Mouse (Mus musculus) heart, embryonic 11.5 days (tissue): ENCODE results near the gene Insl6. TPM values are rescaled to one million over a fixed set of nuclear protein-coding genes. Genes with fewer than 3 reads are reported as not detected.

Experiments
- ATAC-seq: fragments of 200-750 bp; cut with Nextera tagmentation; replicated peaks from 2 replicates; pipeline ENCODE4 v1.8.0; 2017; ENCODE audit warnings: moderate library complexity; ENCODE audit not compliant: insufficient number of reproducible peaks, low FRiP score, low TSS enrichment
- H3K27ac ChIP-seq: fragments of 300-500 bp; sonication (generic); 2 replicates; pipeline ENCODE4 v1.5.1; 2014; ENCODE audit warnings: mild to moderate bottlenecking, low read depth, low read length
- H3K27me3 ChIP-seq: fragments of 300-500 bp; sonication (generic); 2 replicates; pipeline ENCODE4 v1.6.1; 2014; ENCODE audit warnings: mild to moderate bottlenecking, low read length, mixed read lengths; ENCODE audit not compliant: control insufficient read depth, insufficient read depth
- H3K36me3 ChIP-seq: fragments of 300-500 bp; sonication (generic); 2 replicates; pipeline ENCODE4 v1.6.1; 2014; ENCODE audit warnings: mild to moderate bottlenecking, low read length, moderate library complexity, mixed read lengths; ENCODE audit not compliant: control insufficient read depth, insufficient read depth
- H3K4me1 ChIP-seq: fragments of 300-500 bp; sonication (generic); 2 replicates; pipeline ENCODE4 v1.6.1; 2014; ENCODE audit warnings: low read length; ENCODE audit not compliant: control insufficient read depth, insufficient read depth
- H3K4me2 ChIP-seq: fragments of 300-500 bp; sonication (generic); 2 replicates; pipeline ENCODE4 v1.6.1; 2014; ENCODE audit warnings: mild to moderate bottlenecking, moderate library complexity
- H3K4me3 ChIP-seq: fragments of 300-500 bp; sonication (generic); 2 replicates; pipeline ENCODE4 v1.5.1; 2014; ENCODE audit warnings: low read depth, low read length
- H3K9ac ChIP-seq: fragments of 300-500 bp; sonication (generic); 2 replicates; pipeline ENCODE4 v1.6.1; 2014; ENCODE audit warnings: mild to moderate bottlenecking, low read depth, low read length, moderate library complexity
- H3K9me3 ChIP-seq: fragments of 300-500 bp; sonication (generic); replicated peaks from 2 replicates; pipeline ENCODE4 v1.6.1; 2016; ENCODE audit warnings: low read length; ENCODE audit not compliant: control insufficient read depth
- WGBS: fragments of 180-500 bp; shearing (Covaris S2); extraction: QIAGEN DNeasy Blood & Tissue Kit; methylation state at CpG from one replicate; pipeline ENCODE4 v1.1.7; 2014; ENCODE audit not compliant: insufficient replicate concordance; 5-methylcytosine and 5-hydroxymethylcytosine counted together
- polyA plus RNA-seq: library from polyadenylated mRNA; unstranded; fragments of >200 nt; fragmentation: Nextera tagmentation; extraction: Ambion mirVana; gene quantifications from 2 replicates; pipeline ENCODE4 v1.2.1, GENCODE M21; 2014

Gene Insl6
- polyA plus RNA-seq, 1 experiment from 2014 or later = 6.6 TPM

- no peaks in the 10 kb centered on the region for H3K27me3 ChIP-seq
- WGBS = 79% methylated on average over 8 of the region's 8 CpGs
- H3K4me1 ChIP-seq = no peaks in the 10 kb centered on the region
- no peak overlapping the region for H3K4me2 ChIP-seq
- H3K9ac ChIP-seq = no peak overlapping the region
- H3K9me3 ChIP-seq = no peaks in the 10 kb centered on the region
- no peak for ATAC-seq
- no peaks in the 10 kb centered on the region; the same call in 1 of the 2 replicates for H3K36me3 ChIP-seq
- H3K4me3 ChIP-seq = no peak overlapping the region
- H3K27ac ChIP-seq = no peak overlapping the region
Measured at GRCm38 (mm10) chr19:29287863-29288262, 37.3 kb downstream of the Insl6 start.

GRCm38 (mm10) chr19:29285451-29285869, 39.7 kb downstream of the Insl6 start:
- H3K4me3 ChIP-seq = no peak overlapping the region
- no peaks in the 10 kb centered on the region for H3K4me1 ChIP-seq
- WGBS = 43% methylated on average over 7 of the region's 7 CpGs
- no peak overlapping the region for H3K9ac ChIP-seq
- no peaks in the 10 kb centered on the region for H3K27me3 ChIP-seq
- H3K9me3 ChIP-seq = no peaks in the 10 kb centered on the region
- H3K27ac ChIP-seq = no peak overlapping the region
- ATAC-seq = no peak
- no peaks in the 10 kb centered on the region; the same call in 1 of the 2 replicates for H3K36me3 ChIP-seq
- no peak overlapping the region for H3K4me2 ChIP-seq

GRCm38 (mm10) chr19:29278944-29279587, 46.1 kb downstream of the Insl6 start:
- no peaks in the 10 kb centered on the region for H3K4me1 ChIP-seq
- H3K27ac ChIP-seq = no peak overlapping the region
- H3K27me3 ChIP-seq = no peaks in the 10 kb centered on the region
- no peak overlapping the region for H3K4me2 ChIP-seq
- ATAC-seq = no peak
- peaks cover 4% of the 10 kb centered on the region; the same call in 1 of the 2 replicates for H3K36me3 ChIP-seq
- no peak overlapping the region for H3K9ac ChIP-seq
- H3K9me3 ChIP-seq = no peaks in the 10 kb centered on the region
- no peak overlapping the region for H3K4me3 ChIP-seq
- 83% methylated on average over 6 of the region's 6 CpGs for WGBS

GRCm38 (mm10) chr19:29276414-29276813, 48.7 kb downstream of the Insl6 start:
- no peak for ATAC-seq
- H3K9ac ChIP-seq = no peak overlapping the region
- WGBS = 93% methylated on average over 4 of the region's 4 CpGs

GRCm38 (mm10) chr19:29272011-29272809, 52.9 kb downstream of the Insl6 start:
- 90% methylated on average over 3 of the region's 3 CpGs for WGBS
- no peak overlapping the region for H3K4me3 ChIP-seq
- H3K4me2 ChIP-seq = no peak overlapping the region
- no peaks in the 10 kb centered on the region for H3K9me3 ChIP-seq
- H3K36me3 ChIP-seq = peaks cover 4% of the 10 kb centered on the region; the same call in 1 of the 2 replicates
- H3K27me3 ChIP-seq = no peaks in the 10 kb centered on the region
- H3K27ac ChIP-seq = no peak overlapping the region
- ATAC-seq = no peak
- no peak overlapping the region for H3K9ac ChIP-seq
- H3K4me1 ChIP-seq = peaks cover 6% of the 10 kb centered on the region

More at GRCm38 (mm10) chr19:29276414-29276813, 48.7 kb downstream of the Insl6 start:
- H3K36me3 ChIP-seq = peaks cover 4% of the 10 kb centered on the region; the same call in 1 of the 2 replicates
- H3K27ac ChIP-seq = no peak overlapping the region
- no peaks in the 10 kb centered on the region for H3K9me3 ChIP-seq
- no peaks in the 10 kb centered on the region for H3K27me3 ChIP-seq
- H3K4me3 ChIP-seq = no peak overlapping the region
- H3K4me1 ChIP-seq = no peaks in the 10 kb centered on the region
- H3K4me2 ChIP-seq = no peak overlapping the region

Other genes with a start within 250 kb of the Insl6 start
- gene Rcl1, start 224.0 kb downstream of the Insl6 start, polyA plus RNA-seq = 26.4 and 27.8 TPM in 2 replicates
- 9.8 and 10.4 TPM in 2 replicates for gene Jak2, start 73.5 kb downstream of the Insl6 start, polyA plus RNA-seq
- 0.25 and 0.60 TPM in 2 replicates for gene Rln1, start 9.3 kb upstream of the Insl6 start, polyA plus RNA-seq
- gene Plgrkt, start 42.0 kb upstream of the Insl6 start, polyA plus RNA-seq = 39.7 and 43.6 TPM in 2 replicates
- 0.48 and 0.62 TPM in 2 replicates for gene Cd274, start 42.1 kb upstream of the Insl6 start, polyA plus RNA-seq
- gene Pdcd1lg2, start 85.6 kb upstream of the Insl6 start, polyA plus RNA-seq = not detected in 2 replicates
- 6.5 and 8.7 TPM in 2 replicates for gene Ric1, start 196.9 kb upstream of the Insl6 start, polyA plus RNA-seq